Mouse (Mus musculus) bone marrow macrophage, adult 2 months (primary cell): ENCODE data around the gene Clcn2. TPM values are rescaled to one million over a fixed set of nuclear protein-coding genes. Genes with fewer than 3 reads are reported as not detected.
A peak's percentile ranks its signal among the peaks of the same experiment; 100 is the strongest.

Experiments used
- H3K27ac ChIP-seq: 2 replicates; pipeline ENCODE4 v1.5.1; 2012; ENCODE audit warnings: low read depth, low read length; ENCODE audit not compliant: insufficient read depth
- H3K4me1 ChIP-seq: 2 replicates; pipeline ENCODE4 v1.6.1; 2012; ENCODE audit warnings: low read length; ENCODE audit not compliant: control insufficient read depth, insufficient read depth
- H3K4me3 ChIP-seq: 2 replicates; pipeline ENCODE4 v1.5.1; 2012; ENCODE audit warnings: mild to moderate bottlenecking, low read length, moderate library complexity; ENCODE audit not compliant: insufficient read depth
- CTCF ChIP-seq: IDR thresholded peaks from 2 replicates; pipeline ENCODE4 v1.5.1; 2012; ENCODE audit warnings: low read depth, mild to moderate bottlenecking, low read length, moderate library complexity
- POLR2A ChIP-seq: IDR thresholded peaks from 2 replicates; pipeline ENCODE4 v1.6.1; 2012; ENCODE audit warnings: mild to moderate bottlenecking, low read depth, low read length, borderline replicate concordance
- polyA plus RNA-seq: library from polyadenylated mRNA; stranded (reverse); fragments of >200 nt; gene quantifications from 2 replicates; pipeline ENCODE4 v1.2.4, GENCODE M21; 2012; ENCODE audit not compliant: missing spikeins, insufficient read depth, insufficient read length

The Clcn2 gene
- polyA plus RNA-seq: 1.0 and 1.6 TPM in 2 replicates

DNA sequence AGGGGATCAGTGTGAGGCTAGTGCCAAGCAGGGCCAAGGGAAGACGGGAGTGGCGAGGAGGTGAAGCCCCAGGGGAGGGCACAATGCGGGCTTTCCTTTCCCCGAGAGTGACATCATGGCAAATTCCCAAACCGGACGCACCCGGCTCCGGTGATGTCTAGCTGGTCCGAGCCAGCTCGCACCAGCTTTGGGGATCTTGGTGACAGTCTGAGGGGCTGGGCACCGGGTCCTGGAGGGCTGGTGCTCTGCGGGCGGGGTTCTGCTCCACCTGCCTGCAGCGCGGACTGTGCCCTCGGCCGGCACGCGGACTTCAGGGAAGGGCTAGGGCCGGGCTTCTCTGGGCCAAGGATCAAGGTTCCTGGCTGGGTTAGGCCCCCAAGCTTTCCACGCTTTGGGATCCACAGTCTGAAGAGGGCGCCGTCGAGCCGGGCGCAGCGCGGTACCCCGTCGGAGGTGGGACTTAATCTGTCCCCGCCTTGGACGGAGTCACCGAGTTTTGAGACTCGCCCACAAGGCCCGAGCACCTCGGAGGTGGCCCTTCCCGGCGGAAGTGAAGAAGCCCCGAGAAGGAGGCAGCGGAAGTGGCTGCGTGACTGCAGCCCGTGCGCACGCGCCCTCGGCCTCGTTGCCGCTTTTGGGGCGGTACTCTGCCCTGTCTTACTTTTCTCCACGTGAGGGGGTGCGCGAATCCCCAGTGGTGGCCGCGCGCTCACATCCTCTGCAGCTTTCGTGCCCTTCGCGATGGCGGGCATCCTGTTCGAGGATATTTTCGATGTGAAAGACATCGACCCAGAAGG lies at the start of gene Clcn2, which contains the start of gene Polr2h:
TSS of gene Clcn2 (minus strand) at position 566 of the 797 bp plus-strand sequence.
TSS of gene Polr2h (plus strand) at position 485 of the 797 bp plus-strand sequence.
- peaks cover 2% of the 10 kb centered on the region; the same call in 1 of the 2 replicates for H3K4me1 ChIP-seq
- peak within 1 kb of the TSS; percentile 64 for H3K27ac ChIP-seq
- TF ChIP-seq CTCF (no peak), POLR2A (no peak)
- peak within 1 kb of the TSS; percentile 70 for H3K4me3 ChIP-seq

DNA sequence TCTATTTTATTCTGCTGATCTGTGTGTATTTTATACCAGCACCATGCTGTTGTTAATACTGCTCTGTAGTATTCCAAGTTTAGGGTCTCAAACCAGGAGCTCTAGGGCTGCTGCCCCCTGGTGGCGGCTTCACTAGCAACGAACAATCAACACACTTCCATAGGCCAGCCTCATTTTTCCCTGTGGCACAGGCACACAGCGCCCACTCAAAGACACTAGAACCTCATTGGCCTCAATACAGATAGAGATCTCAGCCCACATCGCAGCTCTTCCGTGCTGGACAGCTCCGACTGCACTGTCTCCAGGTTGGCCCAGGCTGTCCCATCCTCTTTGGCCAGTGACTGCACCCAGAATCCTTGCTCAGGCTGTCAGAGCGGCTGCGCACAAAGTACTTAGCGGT lies 47.7 kb upstream of the Clcn2 start:
- Histone ChIP-seq H3K27ac (no peak overlapping the region), H3K4me1 (no peaks in the 10 kb centered on the region), H3K4me3 (no peak overlapping the region)
- peak; percentile 76 for TF ChIP-seq CTCF
- no peak for TF ChIP-seq POLR2A

DNA sequence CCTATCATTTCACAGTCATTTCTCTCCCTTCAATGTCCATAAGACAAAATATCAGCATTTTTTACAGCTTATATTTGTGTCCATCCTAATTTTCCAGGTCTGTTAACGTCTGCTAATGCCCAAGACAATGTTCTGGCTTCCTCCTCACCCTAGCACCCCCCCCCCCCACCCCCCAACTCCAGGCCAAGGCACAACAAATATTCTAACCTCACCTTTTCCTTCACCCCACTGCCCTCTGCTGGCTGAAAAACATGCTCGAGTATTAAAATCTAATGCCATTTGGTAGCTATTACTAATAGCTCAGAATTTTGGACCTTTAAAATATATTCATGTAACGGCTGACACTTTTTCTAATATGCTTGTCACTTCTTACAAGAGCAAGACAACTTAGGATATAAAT lies 44.1 kb upstream of the Clcn2 start:
- H3K4me3 ChIP-seq: no peak overlapping the region
- no peaks in the 10 kb centered on the region for H3K4me1 ChIP-seq
- H3K27ac ChIP-seq: no peak overlapping the region
- TF ChIP-seq POLR2A: no peak
- TF ChIP-seq CTCF: peak; percentile 39; the same call in 1 of the 2 replicates

DNA sequence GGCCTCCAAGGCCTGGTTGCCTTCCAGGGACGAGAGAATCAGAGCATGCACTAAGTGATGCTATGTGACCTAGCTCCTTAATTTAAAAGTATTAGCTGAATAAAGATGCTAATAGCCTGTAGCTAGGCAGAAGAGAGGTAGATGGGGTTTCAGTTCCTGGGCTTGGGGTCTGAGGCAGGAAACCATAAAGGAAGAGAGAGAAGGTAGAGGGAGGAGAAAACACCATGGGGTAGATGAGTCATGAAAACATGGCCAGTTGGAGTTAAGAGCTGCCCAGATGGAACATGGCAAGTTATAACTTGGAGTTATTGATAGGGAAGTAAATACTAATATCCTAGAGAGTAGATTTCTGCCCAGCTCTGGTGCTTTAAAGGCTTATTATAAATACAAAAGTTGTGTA lies 39.8 kb upstream of the Clcn2 start:
- Histone ChIP-seq H3K27ac (no peak overlapping the region), H3K4me3 (no peak overlapping the region), H3K4me1 (peaks cover 2% of the 10 kb centered on the region; the same call in 1 of the 2 replicates)
- TF ChIP-seq POLR2A (no peak), CTCF (no peak)

DNA sequence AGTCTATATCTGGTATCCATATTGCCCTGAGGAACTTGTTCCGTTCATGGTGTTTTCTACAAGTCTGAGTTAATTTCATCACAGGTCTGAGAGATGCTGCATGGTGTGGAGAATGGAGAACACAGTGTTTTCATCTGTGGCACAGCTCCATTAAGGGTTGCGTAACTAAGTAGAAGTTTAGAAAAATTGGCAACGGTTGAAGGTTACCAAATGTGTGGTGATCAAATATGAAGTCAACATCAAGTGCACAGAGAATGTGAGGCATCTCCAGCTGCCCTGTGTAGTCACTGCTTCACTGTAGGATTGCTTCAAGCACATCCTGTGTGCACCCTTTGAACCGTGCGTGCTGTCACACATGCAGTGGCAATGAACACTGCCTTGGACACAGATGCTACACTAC lies 38.5 kb upstream of the Clcn2 start:
- H3K4me1 ChIP-seq: peaks cover 2% of the 10 kb centered on the region; the same call in 1 of the 2 replicates
- TF ChIP-seq CTCF (no peak), POLR2A (no peak)
- no peak overlapping the region for H3K27ac ChIP-seq
- no peak overlapping the region for H3K4me3 ChIP-seq

DNA sequence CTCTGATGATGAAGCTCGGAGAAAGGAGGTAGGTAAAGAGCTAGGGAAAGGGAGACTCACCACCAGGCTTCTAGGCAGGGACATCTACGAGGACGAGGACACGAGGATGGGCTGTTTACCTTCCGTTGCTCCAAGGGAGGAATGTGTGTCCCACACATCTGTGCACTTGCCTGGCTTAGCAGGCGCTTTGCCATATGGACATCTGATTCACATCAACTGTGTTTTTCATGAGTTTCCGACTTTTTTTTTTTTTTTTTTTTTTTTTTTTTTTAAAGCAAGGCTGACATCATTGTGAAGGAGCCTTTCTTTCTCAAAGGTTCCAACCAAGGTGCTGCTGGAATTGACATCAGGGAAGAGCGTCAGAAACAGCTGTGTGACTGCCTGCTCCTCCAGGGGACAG lies 33.0 kb upstream of the Clcn2 start:
- Histone ChIP-seq H3K4me3 (no peak overlapping the region), H3K4me1 (no peaks in the 10 kb centered on the region), H3K27ac (no peak overlapping the region)
- TF ChIP-seq POLR2A (no peak), CTCF (no peak)

DNA sequence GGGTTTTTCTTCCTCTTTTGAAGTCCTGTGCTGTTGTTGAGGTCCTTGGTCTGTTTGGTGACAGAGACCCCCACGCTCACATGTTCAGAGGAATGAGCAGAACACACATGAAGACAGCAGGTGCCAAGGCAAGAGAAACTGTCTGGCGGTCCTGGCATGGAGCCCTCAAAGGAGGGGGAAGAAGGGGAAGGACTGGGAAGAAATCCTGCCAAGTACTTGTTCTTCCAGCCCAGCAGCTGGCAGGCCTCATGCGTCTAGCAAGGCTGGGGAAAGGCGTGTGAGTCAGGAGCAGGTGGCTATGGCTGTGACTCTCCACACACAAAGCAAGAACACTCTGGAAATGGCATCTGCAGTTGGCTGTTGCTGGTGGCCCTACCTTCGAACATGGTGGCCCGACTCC lies 29.1 kb upstream of the Clcn2 start:
- H3K4me1 ChIP-seq: no peaks in the 10 kb centered on the region
- no peak overlapping the region for H3K27ac ChIP-seq
- no peak for TF ChIP-seq POLR2A
- TF ChIP-seq CTCF: no peak
- H3K4me3 ChIP-seq: no peak overlapping the region

DNA sequence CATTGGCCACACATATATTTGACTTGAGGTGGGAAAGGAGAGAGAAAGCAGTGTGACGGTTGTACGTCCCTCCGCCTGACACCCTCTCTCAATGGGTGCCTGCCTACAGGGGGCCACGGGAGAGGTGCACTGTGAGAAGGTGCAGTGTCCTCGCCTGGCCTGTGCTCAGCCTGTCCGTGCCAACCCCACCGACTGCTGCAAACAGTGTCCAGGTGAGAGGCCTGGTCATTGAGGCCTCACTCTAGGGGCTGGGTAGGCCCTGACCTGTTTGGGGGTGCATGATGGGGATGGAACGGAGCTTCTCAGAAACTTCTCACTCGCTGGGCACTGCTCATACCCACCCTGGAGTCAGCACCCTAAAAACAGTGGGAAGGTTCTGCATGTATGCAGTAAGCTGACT lies 22.3 kb upstream of the Clcn2 start:
- no peak for TF ChIP-seq CTCF
- no peak for TF ChIP-seq POLR2A
- H3K27ac ChIP-seq: no peak overlapping the region
- H3K4me1 ChIP-seq: no peaks in the 10 kb centered on the region
- no peak overlapping the region for H3K4me3 ChIP-seq

DNA sequence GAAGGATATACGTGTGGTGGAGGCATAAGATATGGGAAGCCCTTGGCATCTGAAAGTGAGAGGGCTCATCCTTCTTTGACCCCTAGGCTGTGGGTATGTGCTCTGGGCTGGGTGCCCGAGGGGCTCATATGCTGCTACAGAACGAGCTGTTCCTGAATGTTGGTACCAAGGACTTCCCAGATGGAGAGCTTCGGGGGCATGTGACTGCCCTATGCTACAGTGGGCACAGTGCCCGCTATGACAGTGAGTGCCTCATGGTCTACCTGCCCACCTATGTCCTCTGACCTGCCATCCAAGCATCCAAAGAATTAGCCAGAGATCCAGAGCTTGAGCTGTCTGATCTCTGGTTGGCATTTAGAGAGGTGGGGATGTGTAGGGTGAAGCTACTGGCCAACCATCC lies 19.3 kb upstream of the Clcn2 start:
- no peaks in the 10 kb centered on the region for H3K4me1 ChIP-seq
- H3K4me3 ChIP-seq: no peak overlapping the region
- H3K27ac ChIP-seq: no peak overlapping the region
- TF ChIP-seq POLR2A: no peak
- TF ChIP-seq CTCF: no peak

DNA sequence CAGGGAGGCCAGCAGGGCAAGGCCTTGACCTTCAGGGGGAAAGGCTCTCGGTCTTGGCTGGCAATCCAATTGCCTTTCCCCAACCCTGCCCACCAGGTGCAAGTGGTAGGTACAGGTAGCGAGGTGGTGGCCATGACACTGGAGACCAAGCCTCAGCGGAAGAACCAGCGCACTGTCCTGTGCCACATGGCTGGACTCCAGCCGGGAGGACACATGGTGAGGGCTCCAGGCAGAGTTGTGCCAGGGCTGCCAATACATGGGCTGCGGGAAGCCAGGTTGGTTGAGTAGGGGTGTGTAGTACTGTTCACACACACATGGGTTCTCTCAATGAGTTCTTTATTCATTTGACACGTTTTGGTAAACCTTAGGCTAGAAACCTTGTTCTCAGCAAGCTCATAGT lies 18.6 kb upstream of the Clcn2 start:
- TF ChIP-seq POLR2A (no peak), CTCF (no peak)
- no peak overlapping the region for H3K27ac ChIP-seq
- no peaks in the 10 kb centered on the region for H3K4me1 ChIP-seq
- no peak overlapping the region for H3K4me3 ChIP-seq
